Comparison of ENCODE assay signal across 8 mouse cellular contexts in genomic region chr2:93176871-93177667, GRCm38 (mm10). TPM values are rescaled to one million over a fixed set of nuclear protein-coding genes. Genes with fewer than 3 reads are reported as not detected.
DNase-seq lines count a peak whose midpoint lies in the region; ATAC-seq lines count a peak whose summit lies in the region.

No protein-coding gene starts in this region.

- peak overlapping the region; percentile 51 for H3K4me2 ChIP-seq in kidney, embryonic 15.5 days
- 0 out of 2 replicates have a peak overlapping the region, but pooled peaks have one; percentile 14 for H3K4me2 ChIP-seq in intestine, embryonic 14.5 days (ENCODE audit: low read length)
- H3K4me2 ChIP-seq in neural tube, embryonic 11.5 days (ENCODE audit: low read depth) = peak overlapping the region; percentile 15

- H3K36me3 ChIP-seq in kidney, embryonic 15.5 days = no peaks in the 10 kb centered on the region
- no peaks in the 10 kb centered on the region for H3K36me3 ChIP-seq in intestine, embryonic 14.5 days (ENCODE audit: control insufficient read depth, insufficient read depth, low read length)
- H3K36me3 ChIP-seq in neural tube, embryonic 11.5 days (ENCODE audit: control insufficient read depth, insufficient read depth, low read length) = no peaks in the 10 kb centered on the region

- no peak overlapping the region for H3K9ac ChIP-seq in kidney, embryonic 15.5 days
- H3K9ac ChIP-seq in intestine, embryonic 14.5 days (ENCODE audit: low read length) = no peak overlapping the region
- H3K9ac ChIP-seq in neural tube, embryonic 11.5 days (ENCODE audit: low read length) = peak overlapping the region; percentile 37; the same call in 1 of the 2 replicates

- no peaks in the 10 kb centered on the region for H3K9me3 ChIP-seq in kidney, embryonic 15.5 days (replicated peaks)
- no peaks in the 10 kb centered on the region for H3K9me3 ChIP-seq in intestine, embryonic 14.5 days (ENCODE audit: control insufficient read depth, low read length)
- no peaks in the 10 kb centered on the region for H3K9me3 ChIP-seq in neural tube, embryonic 11.5 days (ENCODE audit: control insufficient read depth, low read length)

- H3K4me1 ChIP-seq in kidney, embryonic 15.5 days = peaks cover 67% of the 10 kb centered on the region
- H3K4me1 ChIP-seq in intestine, embryonic 14.5 days (replicated peaks; ENCODE audit: control insufficient read depth, insufficient read depth, low read length) = peaks cover 47% of the 10 kb centered on the region
- H3K4me1 ChIP-seq in neural tube, embryonic 11.5 days (ENCODE audit: control insufficient read depth, insufficient read depth, low read length) = peaks cover 49% of the 10 kb centered on the region

- H3K4me3 ChIP-seq in kidney, embryonic 15.5 days (replicated peaks) = peak overlapping the region; percentile 27
- H3K4me3 ChIP-seq in intestine, embryonic 14.5 days (ENCODE audit: low read depth, low read length) = no peak overlapping the region
- no peak overlapping the region for H3K4me3 ChIP-seq in neural tube, embryonic 11.5 days (ENCODE audit: low read depth, low read length)

- ATAC-seq in kidney, embryonic 15.5 days (replicated peaks; ENCODE audit: low FRiP score) = peak; percentile 47
- ATAC-seq in intestine, embryonic 14.5 days (replicated peaks; ENCODE audit: low FRiP score, low TSS enrichment, low read depth) = peak; percentile 67; the same call in 1 of the 2 replicates
- ATAC-seq in neural tube, embryonic 11.5 days (ENCODE audit: insufficient read depth, low FRiP score, low TSS enrichment) = peak; percentile 67

- no peak for DNase-seq in kidney, adult 18-20 months
- DNase-seq in embryo, embryonic 10 days (ENCODE audit: low spot score) = peak; percentile 82
- DNase-seq in intestine, embryonic 14.5 days (ENCODE audit: low spot score) = peak; percentile 83
- DNase-seq in neural tube, embryonic 11.5 days (ENCODE audit: low spot score) = peak; percentile 87
- no peak for DNase-seq in right cerebral cortex, adult 18-20 months
- no peak for DNase-seq in heart, postnatal 25 days (ENCODE audit: low spot score)
- no peak for DNase-seq in c-Kit-positive CD71-positive TER-119-positive erythroid progenitor cells, embryonic 14.5 days (ENCODE audit: low spot score)

- WGBS in kidney, embryonic 15.5 days = 6% methylated on average over 17 of the region's 17 CpGs
- WGBS in intestine, embryonic 14.5 days = 10% methylated on average over 17 of the region's 17 CpGs
- WGBS in neural tube, embryonic 11.5 days = 2% methylated on average over 17 of the region's 17 CpGs

- H3K27ac ChIP-seq in kidney, embryonic 15.5 days = peak overlapping the region; percentile 24
- 0 out of 2 replicates have a peak overlapping the region, but pooled peaks have one; percentile 16 for H3K27ac ChIP-seq in intestine, embryonic 14.5 days (ENCODE audit: low read depth)
- peak overlapping the region; percentile 81 for H3K27ac ChIP-seq in neural tube, embryonic 11.5 days (ENCODE audit: low read depth, low read length)

- H3K27me3 ChIP-seq in kidney, embryonic 15.5 days = peaks cover 32% of the 10 kb centered on the region
- peaks cover 14% of the 10 kb centered on the region for H3K27me3 ChIP-seq in intestine, embryonic 14.5 days (replicated peaks; ENCODE audit: control insufficient read depth, insufficient read depth, low read length)
- 0 out of 2 replicates have a peak, but pooled peaks cover 5% of the 10 kb centered on the region for H3K27me3 ChIP-seq in neural tube, embryonic 11.5 days (ENCODE audit: control insufficient read depth, insufficient read depth, low read length)

- intact Hi-C loops in heart, postnatal 25 days (cut with DNase I) = no loop called here

RNA-seq across cellular contexts. Expression of gene Trp53i11, which starts 10.3 kb away (rescaled TPM):
- polyA plus RNA-seq in kidney, embryonic 15.5 days (2015; fragmentation: Nextera tagmentation; extraction: Ambion mirVana) = 36.1 and 42.1 TPM in 2 replicates
- 53.7 and 58.9 TPM in 2 replicates for polyA plus RNA-seq in intestine, embryonic 14.5 days (2014; fragmentation: Nextera tagmentation; extraction: Ambion mirVana)
- 228 and 261 TPM in 2 replicates for polyA plus RNA-seq in neural tube, embryonic 11.5 days (2014; fragmentation: Nextera tagmentation; extraction: Ambion mirVana)
- 10 to 100 TPM; 30.3 to 45.6 TPM for total RNA-seq in heart, postnatal 25 days (2021)

Comparison
In these comparisons a context has a peak if more than half of its experiments do, and no peak if none do; other contexts are left out.
1. H3K27ac ChIP-seq: peak in every context shown above with its lines; median percentile 81 in neural tube, embryonic 11.5 days; 24 in kidney, embryonic 15.5 days; 16 in intestine, embryonic 14.5 days.
2. DNase-seq: peak in embryo, embryonic 10 days (single experiment), intestine, embryonic 14.5 days (single experiment) and neural tube, embryonic 11.5 days (single experiment); none in kidney, adult 18-20 months (single experiment), right cerebral cortex, adult 18-20 months (single experiment), heart, postnatal 25 days (single experiment) and c-Kit-positive CD71-positive TER-119-positive erythroid progenitor cells, embryonic 14.5 days (single experiment).
3. Peak in every context shown above with its lines, with median percentiles within 50 percentile points of each other: ATAC-seq and H3K4me2 ChIP-seq.